Mouse (Mus musculus): ENCODE results near the gene Snrpb2. TPM values are rescaled to one million over a fixed set of nuclear protein-coding genes. Genes with fewer than 3 reads are reported as not detected.

Gene Snrpb2
- polyA plus RNA-seq, 1 experiment: 4.1 TPM

DNA sequence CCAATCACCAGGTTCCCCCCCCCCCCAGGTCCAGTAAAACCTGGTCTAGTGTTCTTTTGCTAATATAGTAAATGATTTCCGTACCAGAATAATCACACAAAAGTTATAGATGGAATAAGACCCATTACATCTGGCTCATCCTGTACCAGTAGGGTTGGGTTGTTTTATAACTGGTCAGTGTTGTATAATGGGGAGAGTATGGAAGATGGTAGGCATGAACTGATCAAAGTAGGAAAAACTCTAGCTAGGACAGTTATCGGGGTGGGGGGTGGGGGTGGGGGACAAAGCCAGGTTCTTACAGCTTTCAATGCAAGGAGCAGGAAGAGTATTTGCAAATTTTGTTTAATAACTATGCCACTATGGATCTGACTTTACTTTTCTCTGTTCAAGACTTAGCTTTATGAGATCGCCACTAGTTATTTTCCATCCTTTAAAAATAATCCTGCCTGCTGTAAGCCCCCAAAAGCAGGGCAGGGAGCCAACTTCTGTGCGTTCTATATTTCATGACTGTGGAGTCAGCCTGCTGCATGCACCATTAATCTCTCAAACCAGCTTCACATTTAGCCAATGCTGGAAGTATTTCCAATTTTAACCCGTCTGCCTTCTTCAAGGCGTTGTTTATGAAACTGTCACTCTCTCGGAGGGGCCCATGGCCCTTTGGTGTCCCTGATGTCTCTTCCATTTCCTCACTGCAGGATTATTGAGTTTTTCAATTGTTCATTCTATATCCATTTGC, 28.3 kb upstream of the Snrpb2 start:
- 48% methylated on average over 7 of the region's 7 CpGs for WGBS

DNA sequence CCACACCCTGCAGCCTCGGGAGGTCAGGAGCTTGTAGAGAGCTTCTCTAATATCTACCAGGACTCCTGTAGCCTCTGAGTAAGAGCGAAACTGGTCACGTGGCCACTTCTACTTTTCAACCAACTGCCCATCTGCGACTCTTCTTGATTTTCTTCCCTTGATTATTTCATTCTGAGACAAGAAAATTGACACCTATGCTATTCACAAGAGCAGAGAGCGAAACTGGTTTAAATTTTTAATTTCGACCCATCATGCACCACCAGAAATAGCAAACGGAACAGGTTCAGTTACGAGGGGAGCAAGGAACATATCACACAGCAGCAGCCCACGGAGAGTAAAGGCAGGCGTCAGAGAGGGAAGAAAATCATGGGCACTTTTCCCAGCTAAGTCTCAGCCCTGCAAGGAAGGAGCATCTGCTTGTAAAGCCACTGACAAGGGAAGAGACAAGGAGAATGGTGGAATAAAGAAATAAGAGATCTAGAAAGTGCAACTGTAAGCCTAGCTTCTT, 27.7 kb upstream of the Snrpb2 start:
- TF ChIP-seq CTCF (IDR thresholded peaks at IDR 0.05; ENCODE audit: insufficient read depth, low read length) (no peak), POLR2A (IDR thresholded peaks at IDR 0.05; ENCODE audit: borderline replicate concordance, extremely low read depth, low read depth, low read length) (no peak)
- H3K4me3 ChIP-seq (replicated peaks; ENCODE audit: extremely low read depth, low read depth, low read length): no peak overlapping the region
- no peak for DNase-seq
- H3K4me1 ChIP-seq (ENCODE audit: control insufficient read depth, insufficient read depth, low read length): no peaks in the 10 kb centered on the region; the same call in 1 of the 2 replicates
- 45% methylated on average over 10 of the region's 10 CpGs for WGBS

More for the DNA sequence above, 28.3 kb upstream of the Snrpb2 start:
- no peak for TF ChIP-seq CTCF (IDR thresholded peaks at IDR 0.05; ENCODE audit: insufficient read depth, low read length)
- TF ChIP-seq POLR2A (IDR thresholded peaks at IDR 0.05; ENCODE audit: borderline replicate concordance, extremely low read depth, low read depth, low read length): no peak
- no peak overlapping the region for H3K4me3 ChIP-seq (replicated peaks; ENCODE audit: extremely low read depth, low read depth, low read length)
- no peaks in the 10 kb centered on the region; the same call in 1 of the 2 replicates for H3K4me1 ChIP-seq (ENCODE audit: control insufficient read depth, insufficient read depth, low read length)
- no peak for DNase-seq

- 88% methylated on average over 1 of the region's 1 CpGs for WGBS
- Histone ChIP-seq H3K4me1 (ENCODE audit: control insufficient read depth, insufficient read depth, low read length) (no peaks in the 10 kb centered on the region), H3K4me3 (replicated peaks; ENCODE audit: extremely low read depth, low read depth, low read length) (no peak overlapping the region)
- TF ChIP-seq POLR2A (IDR thresholded peaks at IDR 0.05; ENCODE audit: borderline replicate concordance, extremely low read depth, low read depth, low read length): no peak
- no peak for TF ChIP-seq CTCF (IDR thresholded peaks at IDR 0.05; ENCODE audit: insufficient read depth, low read length)
- DNase-seq: no peak
Measured at GRCm38 (mm10) chr2:143041596-143041995, 21.2 kb upstream of the Snrpb2 start.

GRCm38 (mm10) chr2:143055251-143055650, 7.6 kb upstream of the Snrpb2 start:
- no peak for TF ChIP-seq CTCF (IDR thresholded peaks at IDR 0.05; ENCODE audit: insufficient read depth, low read length)
- TF ChIP-seq POLR2A (IDR thresholded peaks at IDR 0.05; ENCODE audit: borderline replicate concordance, extremely low read depth, low read depth, low read length): no peak
- no peak for DNase-seq
- Histone ChIP-seq H3K4me3 (replicated peaks; ENCODE audit: extremely low read depth, low read depth, low read length) (no peak overlapping the region), H3K4me1 (ENCODE audit: control insufficient read depth, insufficient read depth, low read length) (no peaks in the 10 kb centered on the region)

- no peak for TF ChIP-seq CTCF (IDR thresholded peaks at IDR 0.05; ENCODE audit: insufficient read depth, low read length)
- TF ChIP-seq POLR2A (IDR thresholded peaks at IDR 0.05; ENCODE audit: borderline replicate concordance, extremely low read depth, low read depth, low read length): no peak
- Histone ChIP-seq H3K4me1 (ENCODE audit: control insufficient read depth, insufficient read depth, low read length) (no peaks in the 10 kb centered on the region), H3K4me3 (replicated peaks; ENCODE audit: extremely low read depth, low read depth, low read length) (no peak overlapping the region)
- 64% methylated on average over 5 of the region's 5 CpGs for WGBS
- no peak for DNase-seq
Measured at GRCm38 (mm10) chr2:143056736-143057135, 6.1 kb upstream of the Snrpb2 start.

DNA sequence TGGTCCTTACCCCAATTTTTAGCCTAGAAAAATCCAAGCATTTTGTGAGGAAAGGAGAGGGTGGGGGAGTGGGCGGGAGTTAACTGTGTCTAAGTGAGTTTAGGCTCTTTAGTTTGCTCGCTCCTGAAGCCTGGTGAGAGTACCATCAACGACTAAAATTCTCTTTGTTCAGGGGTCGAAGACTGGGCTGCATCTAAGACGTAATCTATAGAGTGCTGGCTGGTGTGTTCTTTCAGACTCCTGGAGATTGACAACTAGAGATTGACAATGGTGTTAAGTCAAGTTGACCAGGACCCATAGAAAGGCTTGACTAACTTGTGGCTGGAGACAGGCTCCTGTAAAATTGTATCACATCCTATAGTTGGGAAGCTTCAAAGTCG, 417 bp upstream of the Snrpb2 start:
- TF ChIP-seq POLR2A (IDR thresholded peaks at IDR 0.05; ENCODE audit: borderline replicate concordance, extremely low read depth, low read depth, low read length): no peak
- TF ChIP-seq CTCF (IDR thresholded peaks at IDR 0.05; ENCODE audit: insufficient read depth, low read length): no peak
- Histone ChIP-seq H3K4me1 (ENCODE audit: control insufficient read depth, insufficient read depth, low read length) (peaks cover 9% of the 10 kb centered on the region), H3K4me3 (replicated peaks; ENCODE audit: extremely low read depth, low read depth, low read length) (peak overlapping the region; percentile 96)
- WGBS: 47% methylated on average over 6 of the region's 6 CpGs
- no peak for DNase-seq

DNA sequence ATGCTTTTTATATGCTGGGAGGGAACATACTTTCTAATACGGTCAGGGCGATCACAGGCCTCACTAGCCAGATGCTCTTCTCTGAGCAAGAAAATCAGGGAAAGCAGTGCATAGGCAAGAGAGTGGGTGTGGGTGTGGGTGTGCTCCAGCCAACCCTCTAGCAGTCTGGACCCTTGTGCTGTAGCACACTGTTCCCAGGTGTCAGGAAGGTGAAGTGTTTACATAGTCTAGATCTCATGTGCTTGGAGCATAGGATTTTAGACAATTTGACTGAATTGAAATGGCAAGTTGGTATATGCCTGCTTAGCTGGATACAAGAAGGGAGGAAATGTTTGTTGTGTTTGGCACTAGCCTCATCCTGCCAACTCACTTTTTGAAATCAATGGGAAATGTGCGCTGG, 3.1 kb downstream of the Snrpb2 start:
- 67% methylated on average over 3 of the region's 3 CpGs for WGBS
- Histone ChIP-seq H3K4me1 (ENCODE audit: control insufficient read depth, insufficient read depth, low read length) (peaks cover 9% of the 10 kb centered on the region), H3K4me3 (replicated peaks; ENCODE audit: extremely low read depth, low read depth, low read length) (no peak overlapping the region)
- no peak for TF ChIP-seq POLR2A (IDR thresholded peaks at IDR 0.05; ENCODE audit: borderline replicate concordance, extremely low read depth, low read depth, low read length)
- TF ChIP-seq CTCF (IDR thresholded peaks at IDR 0.05; ENCODE audit: insufficient read depth, low read length): no peak
- no peak for DNase-seq

- no peak for TF ChIP-seq POLR2A (IDR thresholded peaks at IDR 0.05; ENCODE audit: borderline replicate concordance, extremely low read depth, low read depth, low read length)
- no peak for TF ChIP-seq CTCF (IDR thresholded peaks at IDR 0.05; ENCODE audit: insufficient read depth, low read length)
- no peak for DNase-seq
- WGBS: 41% methylated on average over 8 of the region's 8 CpGs
- Histone ChIP-seq H3K4me1 (ENCODE audit: control insufficient read depth, insufficient read depth, low read length) (no peaks in the 10 kb centered on the region; the same call in 1 of the 2 replicates), H3K4me3 (replicated peaks; ENCODE audit: extremely low read depth, low read depth, low read length) (no peak within 1 kb of the TSS)
Measured at GRCm38 (mm10) chr2:143078198-143078851, 15.5 kb downstream of the Snrpb2 start, which contains the start of gene Otor. Gene Otor (plus strand): TSS chr2:143078473.

GRCm38 (mm10) chr2:143081693-143082092, 18.9 kb downstream of the Snrpb2 start:
- Histone ChIP-seq H3K4me3 (replicated peaks; ENCODE audit: extremely low read depth, low read depth, low read length) (peak overlapping the region; percentile 32), H3K4me1 (ENCODE audit: control insufficient read depth, insufficient read depth, low read length) (no peaks in the 10 kb centered on the region; the same call in 1 of the 2 replicates)
- DNase-seq: no peak
- TF ChIP-seq POLR2A (IDR thresholded peaks at IDR 0.05; ENCODE audit: borderline replicate concordance, extremely low read depth, low read depth, low read length) (no peak), CTCF (IDR thresholded peaks at IDR 0.05; ENCODE audit: insufficient read depth, low read length) (no peak)
- 21% methylated on average over 3 of the region's 3 CpGs for WGBS

Measured in lung, adult 2 months (tissue).